Mouse (Mus musculus) cerebellum, postnatal 36 days (tissue): Measurements from ENCODE around the gene Atp6v1g1.

Source experiments
- DNase-seq, 2 experiments: peaks; one replicate each; pipeline ENCODE4 v3.0.0; 2021 to 2022; ENCODE audit warnings: mixed read lengths in 2 of 2

Atp6v1g1 gene

DNA sequence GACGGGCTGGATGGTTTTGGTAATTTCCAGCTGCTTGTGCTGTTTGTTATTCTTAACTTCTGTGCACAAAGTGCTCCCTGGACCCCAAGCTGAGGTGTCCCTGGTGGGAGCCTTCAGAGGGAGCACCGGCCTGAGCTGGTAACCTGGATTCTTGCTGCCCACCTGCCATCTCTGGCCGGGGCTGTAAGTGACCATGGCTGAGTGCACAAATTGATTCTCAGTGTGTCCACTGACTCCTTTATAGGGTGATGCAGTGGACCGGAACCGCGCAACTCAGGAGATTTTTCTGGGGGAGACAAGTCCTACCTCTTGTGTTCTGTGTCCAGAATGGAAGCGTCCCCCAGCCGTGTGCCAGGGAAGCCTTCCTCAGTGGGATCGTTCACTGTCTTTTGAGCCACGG is 40.6 kb downstream of the Atp6v1g1 start:
- no peak for DNase-seq

DNA sequence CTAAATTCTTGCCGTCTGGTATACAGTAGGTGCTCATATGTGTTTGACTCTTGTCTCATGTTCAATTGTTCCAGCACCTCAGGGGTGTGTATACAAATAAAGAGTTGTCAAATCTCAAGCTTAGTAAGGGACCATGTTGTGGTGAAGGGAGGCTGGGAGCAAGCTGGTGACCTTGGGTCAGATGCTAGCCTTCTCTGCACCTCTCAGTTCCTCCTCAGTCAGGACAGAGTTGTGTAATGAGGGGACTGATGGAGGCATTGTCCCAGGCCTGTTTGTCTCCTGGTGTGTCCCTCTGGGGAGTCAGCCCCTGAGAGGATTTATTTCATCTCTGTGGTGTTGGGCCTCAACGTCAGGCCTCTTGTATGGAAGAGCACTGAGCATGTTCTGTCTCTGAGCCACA is 41.7 kb downstream of the Atp6v1g1 start:
- no peak for DNase-seq

DNA sequence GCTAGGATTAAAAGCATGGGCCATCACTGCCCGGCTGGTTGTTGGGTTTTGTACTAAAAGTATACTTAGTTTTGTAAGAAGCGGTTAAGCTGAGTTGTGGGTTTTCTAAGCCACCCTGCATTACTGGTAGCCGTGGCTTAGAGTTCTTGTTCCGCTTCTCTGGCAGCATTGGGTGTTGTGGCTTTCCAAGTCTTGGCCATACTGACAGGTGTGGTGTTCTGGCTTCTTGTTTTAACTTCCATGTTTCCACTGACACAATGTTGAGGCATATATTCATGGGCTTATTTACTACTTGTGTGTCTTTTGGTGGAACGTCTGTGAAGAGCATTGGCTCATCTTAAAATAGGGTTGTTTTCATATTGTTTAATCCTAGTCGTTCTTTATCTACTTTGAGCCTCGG is 45.4 kb downstream of the Atp6v1g1 start:
- DNase-seq, result no peak

DNA sequence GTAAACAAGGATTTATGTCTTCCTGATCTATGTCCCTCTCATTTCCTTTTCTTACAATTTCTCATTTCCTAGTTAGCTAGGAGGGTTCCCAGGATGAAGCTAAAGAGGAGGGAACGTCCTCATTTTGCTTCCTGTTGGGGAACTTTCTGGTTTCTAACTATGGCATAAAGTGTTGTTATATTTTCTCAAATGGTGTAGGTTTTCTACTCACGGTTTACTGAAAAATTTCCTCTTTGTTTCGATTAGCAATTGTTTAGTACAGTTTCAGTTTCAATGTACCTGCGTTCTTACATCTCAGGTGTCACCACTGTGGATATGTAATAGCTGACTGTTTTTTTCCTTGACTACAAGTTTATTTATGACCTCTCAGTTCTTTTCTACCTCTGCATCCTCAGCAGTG is 46.0 kb downstream of the Atp6v1g1 start:
- no peak for DNase-seq

DNA sequence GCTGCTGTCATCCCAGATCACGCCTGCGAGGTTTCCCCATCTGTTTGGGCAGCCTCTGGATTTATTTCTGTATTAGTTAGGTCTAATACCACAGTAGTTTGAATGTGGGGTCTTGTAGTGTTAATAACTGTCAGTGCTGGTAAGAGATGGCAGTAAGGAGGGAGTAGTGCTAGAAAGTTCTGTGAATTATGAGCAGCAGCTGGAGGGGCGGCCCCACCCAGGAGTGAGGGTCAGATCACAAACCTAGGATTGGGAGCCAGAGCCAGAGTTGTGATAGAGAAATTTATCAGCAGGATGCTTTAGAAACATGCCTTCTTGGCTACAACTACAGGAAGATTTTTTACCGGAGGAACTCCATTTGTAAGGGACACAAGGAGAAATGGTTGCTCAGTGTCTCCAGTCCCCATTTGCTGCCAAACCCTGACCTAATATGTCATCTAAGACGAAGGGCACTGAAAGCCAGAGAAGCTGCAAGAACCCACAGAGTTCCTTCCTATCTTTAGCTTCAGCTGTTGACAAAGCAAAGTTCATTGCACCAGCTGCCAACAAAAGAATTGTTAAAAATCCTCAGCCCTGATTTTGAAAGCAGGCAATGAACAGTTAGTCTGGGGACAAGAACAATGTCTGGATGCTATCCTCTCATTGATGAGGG is 50.0 kb downstream of the Atp6v1g1 start:
- DNase-seq, result no peak

DNA sequence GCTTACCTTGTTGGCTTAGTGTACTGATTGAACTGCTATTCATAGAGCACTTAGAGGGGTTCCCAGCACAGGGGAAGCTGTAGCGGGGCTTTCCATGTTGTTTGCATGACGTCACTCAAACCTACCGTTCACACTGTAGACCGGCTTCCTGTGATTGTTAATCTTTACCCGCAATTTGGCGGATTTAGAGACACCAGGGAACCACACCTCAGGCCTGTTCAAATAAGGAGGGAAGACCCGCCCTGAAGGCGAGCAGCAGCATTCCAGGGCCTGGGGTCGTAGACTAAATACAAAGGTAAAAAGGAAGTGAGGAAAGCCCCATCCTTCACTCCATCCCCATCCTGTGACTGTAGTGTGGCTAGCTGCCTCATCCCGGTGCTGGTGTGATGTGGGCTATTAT is 50.7 kb downstream of the Atp6v1g1 start:
- no peak for DNase-seq

DNA sequence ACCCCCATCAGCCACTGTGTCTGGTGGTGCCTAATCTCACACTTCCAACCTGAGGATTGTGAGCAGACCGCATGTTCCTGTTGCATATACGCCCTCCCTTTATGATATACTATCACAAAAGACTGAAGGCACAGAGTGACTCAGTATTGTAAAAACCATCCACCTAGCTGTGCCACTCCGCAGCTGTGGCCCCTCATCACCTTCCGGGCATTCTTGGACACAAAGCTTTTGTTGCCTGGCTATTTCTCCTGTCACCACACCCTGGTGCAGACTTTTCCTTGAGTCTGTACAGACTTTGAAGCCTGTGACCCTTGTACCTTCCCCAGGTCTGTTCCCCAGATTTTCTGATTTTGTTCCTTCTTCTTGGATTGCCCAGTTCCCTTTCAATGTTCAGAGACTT is 51.4 kb downstream of the Atp6v1g1 start:
- no peak for DNase-seq
